ENCODE assay signal across 9 mouse cellular contexts in the genomic region with DNA sequence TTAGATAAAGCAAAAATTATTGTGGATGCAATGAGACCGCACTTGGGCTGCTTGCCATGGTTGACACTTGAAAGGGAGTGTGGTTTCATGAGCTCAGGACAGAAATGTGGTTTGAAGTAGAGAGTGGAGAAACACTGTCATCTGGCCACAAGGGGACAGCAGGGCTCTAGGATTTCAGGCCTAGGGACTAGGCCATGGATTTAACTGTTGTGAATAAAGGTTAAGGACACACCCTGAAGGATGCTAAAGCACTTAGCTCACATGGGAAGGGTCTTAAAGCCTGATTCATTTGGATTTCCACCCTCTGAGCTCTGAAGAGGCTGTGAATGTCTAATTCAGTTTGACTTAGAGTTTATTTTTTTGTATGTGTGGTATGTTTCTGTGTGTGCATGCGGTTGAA. TPM values are rescaled to one million over a fixed set of nuclear protein-coding genes. Genes with fewer than 3 reads are reported as not detected.
DNase-seq lines count a peak whose midpoint lies in the region; ATAC-seq and TF ChIP-seq lines count a peak whose summit lies in the region.
"Had no signal": no experiment of that assay in that cellular context is flagged by ENCODE, and none has a peak within 500 bp of the region (broad histone marks: within the 10 kb centered on the region; RNA-seq: fewer than 3 reads in every experiment).

No protein-coding gene starts in this region.

- no peaks in the 10 kb centered on the region for H3K36me3 ChIP-seq in intestine, embryonic 15.5 days
- no peaks in the 10 kb centered on the region for H3K36me3 ChIP-seq in limb, embryonic 13.5 days

- no peak overlapping the region for H3K4me2 ChIP-seq in intestine, embryonic 15.5 days (replicated peaks)
- H3K4me2 ChIP-seq in limb, embryonic 13.5 days (replicated peaks): no peak overlapping the region

- no peaks in the 10 kb centered on the region for H3K9me3 ChIP-seq in intestine, embryonic 15.5 days
- H3K9me3 ChIP-seq in limb, embryonic 13.5 days: no peaks in the 10 kb centered on the region

- no peak for TF ChIP-seq POLR2A in embryonic fibroblast, embryonic 13.5 days (IDR thresholded peaks at IDR 0.05; ENCODE audit: low read depth, low read length)

- H3K4me1 ChIP-seq in embryonic fibroblast, embryonic 13.5 days (ENCODE audit: control insufficient read depth, insufficient read depth, low read length): peaks cover 5% of the 10 kb centered on the region
- peaks cover 1% of the 10 kb centered on the region for H3K4me1 ChIP-seq in intestine, embryonic 15.5 days (replicated peaks)
- peaks cover 8% of the 10 kb centered on the region for H3K4me1 ChIP-seq in limb, embryonic 13.5 days

- no peak overlapping the region for H3K4me3 ChIP-seq in embryonic fibroblast, embryonic 13.5 days (ENCODE audit: insufficient read depth, low read length)
- no peak overlapping the region for H3K4me3 ChIP-seq in intestine, embryonic 15.5 days (replicated peaks)
- H3K4me3 ChIP-seq in limb, embryonic 13.5 days: no peak overlapping the region
- H3K4me3 ChIP-seq: erythroblast, embryonic 14.5 days had no signal

- H3K27me3 ChIP-seq in intestine, embryonic 15.5 days (replicated peaks): no peaks in the 10 kb centered on the region
- H3K27me3 ChIP-seq in limb, embryonic 13.5 days: no peaks in the 10 kb centered on the region

- peak; percentile 24 for DNase-seq in ovary, postnatal 36 days (ENCODE audit: low spot score)
- no peak for DNase-seq in ovary, postnatal 10 days (ENCODE audit: low spot score)
- DNase-seq in WW6 (ENCODE audit: low read depth, low spot score): peak; percentile 7
- peak; percentile 22 for DNase-seq in neural tube, embryonic 10.5 days (ENCODE audit: extremely low spot score, low spot score)

- ATAC-seq in intestine, embryonic 15.5 days: peak; percentile 62
- peak; percentile 61; the same call in 1 of the 2 replicates for ATAC-seq in limb, embryonic 13.5 days (ENCODE audit: low FRiP score, low read depth)
- no peak for ATAC-seq in erythroblast, adult 5-6 weeks (replicated peaks; ENCODE audit: low FRiP score, poor library complexity, severe bottlenecking)

- WGBS in intestine, embryonic 15.5 days: 83% methylated on average over 2 of the region's 2 CpGs
- WGBS in limb, embryonic 13.5 days: 85% methylated on average over 2 of the region's 2 CpGs

- H3K9ac ChIP-seq in intestine, embryonic 15.5 days: no peak overlapping the region
- H3K9ac ChIP-seq in limb, embryonic 13.5 days: no peak overlapping the region

- no peak overlapping the region for H3K27ac ChIP-seq in embryonic fibroblast, embryonic 13.5 days (ENCODE audit: insufficient read depth, low read length)
- H3K27ac ChIP-seq in intestine, embryonic 15.5 days: no peak overlapping the region
- no peak overlapping the region for H3K27ac ChIP-seq in limb, embryonic 13.5 days

- TF ChIP-seq CTCF in embryonic fibroblast, embryonic 13.5 days (IDR thresholded peaks at IDR 0.05; ENCODE audit: borderline replicate concordance, insufficient read depth, low read length): peak; percentile 74

RNA-seq across cellular contexts. Expression of a gene that starts 57.9 kb away (rescaled TPM):
- polyA plus RNA-seq in embryonic fibroblast, embryonic 13.5 days (2011; ENCODE audit: insufficient read length, low read depth, missing spikeins): 6.2 and 6.9 TPM in 2 replicates
- polyA plus RNA-seq in intestine, embryonic 15.5 days (2015; fragmentation: Nextera tagmentation; extraction: Ambion mirVana): 1.7 and 2.2 TPM in 2 replicates
- polyA plus RNA-seq in limb, embryonic 13.5 days (2015; fragmentation: Nextera tagmentation; extraction: Ambion mirVana): 1.9 and 2.4 TPM in 2 replicates
- 20.8 and 24.5 TPM in 2 replicates for total RNA-seq in erythroblast, adult 5-6 weeks (2015; ENCODE audit: low replicate concordance)
- 5.2 and 10.9 TPM in 2 replicates for total RNA-seq in erythroblast, adult 5-6 weeks (2017; ENCODE audit: low replicate concordance)
